Mouse (Mus musculus): ENCODE measurements around the gene Copg2.

GRCm38 (mm10) chr6:30712484-30712883 is 184.1 kb downstream of the Copg2 start:
- no peak for TF ChIP-seq CTCF (conservative IDR thresholded peaks at IDR 0.05; ENCODE audit: low read length)
- TF ChIP-seq NANOG (IDR thresholded peaks at IDR 0.05; ENCODE audit: borderline replicate concordance, low read length) = no peak
- no peak for TF ChIP-seq POU5F1 (IDR thresholded peaks at IDR 0.05; ENCODE audit: borderline replicate concordance, low read length)

Data from E14TG2a.4 (cell line).